Mouse (Mus musculus) stomach, postnatal 0 days (tissue): ENCODE results near the gene Ermard.

Experiments
- CTCF ChIP-seq: IDR thresholded peaks from 2 replicates; pipeline ENCODE4 v1.5.1; 2016; ENCODE audit warnings: antibody characterized with exemption, low read depth, mild to moderate bottlenecking, moderate library complexity
- EP300 ChIP-seq: optimal IDR thresholded peaks from 2 replicates; pipeline ENCODE3; 2016; ENCODE audit warnings: antibody characterized with exemption

GRCm38 (mm10) chr17:15055925-15056324 lies 14.9 kb downstream of the Ermard start:
- TF ChIP-seq CTCF = no peak
- no peak for TF ChIP-seq EP300
